Mouse (Mus musculus) limb, embryonic 14.5 days (tissue): ENCODE measurements around the gene Tbp. TPM values are rescaled to one million over a fixed set of nuclear protein-coding genes. Genes with fewer than 3 reads are reported as not detected.
"Not testable (repeated sequence)": the region's sequence is repeated elsewhere in the genome, so short reads cannot be mapped to it uniquely, and the experiment has no call there.

Experiments used
- ATAC-seq: fragments of 200-750 bp; cut with Nextera tagmentation; 2 replicates; pipeline ENCODE4 v1.8.0; 2017; ENCODE audit warnings: low read depth, moderate number of reproducible peaks, moderate TSS enrichment; ENCODE audit not compliant: low FRiP score
- DNase-seq: peaks from one replicate; pipeline ENCODE4 v3.0.0-alpha.2; 2015; ENCODE audit warnings: low spot score
- H3K27ac ChIP-seq: fragments of 300-500 bp; sonication (generic); replicated peaks from 2 replicates; pipeline ENCODE4 v1.5.1; 2014; ENCODE audit warnings: low read depth, mild to moderate bottlenecking, low read length, moderate library complexity, mixed read lengths
- H3K27me3 ChIP-seq: fragments of 300-500 bp; sonication (generic); 2 replicates; pipeline ENCODE4 v1.6.1; 2014; ENCODE audit warnings: low read length, mixed read lengths; ENCODE audit not compliant: control insufficient read depth, insufficient read depth
- H3K36me3 ChIP-seq: fragments of 300-500 bp; sonication (generic); 2 replicates; pipeline ENCODE4 v1.6.1; 2014; ENCODE audit warnings: mild to moderate bottlenecking, low read length, moderate library complexity, mixed read lengths; ENCODE audit not compliant: control insufficient read depth, insufficient read depth
- H3K4me1 ChIP-seq: fragments of 300-500 bp; sonication (generic); 2 replicates; pipeline ENCODE4 v1.6.1; 2014; ENCODE audit warnings: antibody characterized with exemption, low read length, mixed read lengths; ENCODE audit not compliant: control insufficient read depth, insufficient read depth
- H3K4me2 ChIP-seq: fragments of 300-500 bp; sonication (generic); replicated peaks from 2 replicates; pipeline ENCODE4 v1.6.1; 2014; ENCODE audit warnings: low read depth, mild to moderate bottlenecking, low read length, moderate library complexity; ENCODE audit not compliant: severe bottlenecking
- H3K4me3 ChIP-seq: fragments of 300-500 bp; sonication (generic); replicated peaks from 2 replicates; pipeline ENCODE4 v1.5.1; 2014; ENCODE audit warnings: low read length
- H3K9ac ChIP-seq: fragments of 300-500 bp; sonication (generic); 2 replicates; pipeline ENCODE4 v1.6.1; 2014; ENCODE audit warnings: mild to moderate bottlenecking, low read depth, low read length, moderate library complexity; ENCODE audit not compliant: severe bottlenecking
- H3K9me3 ChIP-seq: fragments of 300-500 bp; sonication (generic); 2 replicates; pipeline ENCODE4 v1.6.1; 2016; ENCODE audit warnings: low read length; ENCODE audit not compliant: control insufficient read depth
- POLR2A ChIP-seq: fragments of 200-500 bp; IDR thresholded peaks from 2 replicates; pipeline ENCODE4 v1.8.0; 2012; ENCODE audit warnings: inconsistent platforms, mild to moderate bottlenecking, moderate library complexity, borderline replicate concordance; ENCODE audit not compliant: insufficient read depth, insufficient read length; ENCODE audit errors: extremely low read depth
- WGBS: fragments of 180-500 bp; shearing (Covaris S2); extraction: QIAGEN DNeasy Blood & Tissue Kit; methylation state at CpG from one replicate; pipeline ENCODE4 v1.1.7; 2014; 5-methylcytosine and 5-hydroxymethylcytosine counted together
- polyA plus RNA-seq, 2 experiments: library from polyadenylated mRNA; depleted of rRNA in 1 of 2; stranded (reverse) in 1 of 2; unstranded in 1 of 2; fragments of >200 nt; fragmentation: Nextera tagmentation in 1 of 2; extraction: Ambion mirVana in 1 of 2; gene quantifications; 2 replicates each; pipeline versions ENCODE4 v1.2.1 to v1.2.3; 2012 to 2014

Tbp gene
- polyA plus RNA-seq, 2 experiments = 48.3 to 67.6 TPM

GRCm38 (mm10) chr17:15536457-15536904 is 36.8 kb downstream of the Tbp start:
- peak overlapping the region; percentile 79 for H3K4me2 ChIP-seq
- no peak for TF ChIP-seq POLR2A
- H3K27ac ChIP-seq = no peak overlapping the region
- H3K9ac ChIP-seq = peak overlapping the region; percentile 53
- DNase-seq (no peak), ATAC-seq (no peak)
- WGBS = 3% methylated on average over 30 of the region's 33 CpGs
- peaks cover 22% of the 10 kb centered on the region for H3K27me3 ChIP-seq
- peak overlapping the region; percentile 49 for H3K4me3 ChIP-seq
- no peaks in the 10 kb centered on the region for H3K9me3 ChIP-seq
- no peaks in the 10 kb centered on the region for H3K36me3 ChIP-seq
- no peaks in the 10 kb centered on the region for H3K4me1 ChIP-seq

- H3K27me3 ChIP-seq = peaks cover 18% of the 10 kb centered on the region
- WGBS = 65% methylated on average over 4 of the region's 4 CpGs
- no peaks in the 10 kb centered on the region for H3K4me1 ChIP-seq
- no peak overlapping the region for H3K27ac ChIP-seq
- no peak overlapping the region for H3K4me2 ChIP-seq
- no peak for TF ChIP-seq POLR2A
- peaks cover 4% of the 10 kb centered on the region; the same call in 1 of the 2 replicates for H3K9me3 ChIP-seq
- H3K4me3 ChIP-seq = no peak overlapping the region
- no peak for ATAC-seq
- H3K36me3 ChIP-seq = no peaks in the 10 kb centered on the region
- no peak overlapping the region for H3K9ac ChIP-seq
- no peak for DNase-seq
Measured at GRCm38 (mm10) chr17:15540309-15540708, 40.6 kb downstream of the Tbp start.

GRCm38 (mm10) chr17:15543868-15544267 is 44.2 kb downstream of the Tbp start:
- not testable (repeated sequence) for H3K27me3 ChIP-seq, H3K4me1 ChIP-seq, H3K9ac ChIP-seq, H3K4me3 ChIP-seq, H3K27ac ChIP-seq, DNase-seq, H3K36me3 ChIP-seq, ATAC-seq, H3K9me3 ChIP-seq, H3K4me2 ChIP-seq
- WGBS = 53% methylated on average over 3 of the region's 4 CpGs

- no peak overlapping the region for H3K27ac ChIP-seq
- ATAC-seq (no peak), DNase-seq (no peak)
- 64% methylated on average over 4 of the region's 4 CpGs for WGBS
- H3K27me3 ChIP-seq = no peaks in the 10 kb centered on the region
- no peak overlapping the region for H3K4me3 ChIP-seq
- no peak overlapping the region for H3K9ac ChIP-seq
- peaks cover 4% of the 10 kb centered on the region; the same call in 1 of the 2 replicates for H3K9me3 ChIP-seq
- no peaks in the 10 kb centered on the region for H3K36me3 ChIP-seq
- no peak overlapping the region for H3K4me2 ChIP-seq
- no peak for TF ChIP-seq POLR2A
- H3K4me1 ChIP-seq = no peaks in the 10 kb centered on the region
Measured at GRCm38 (mm10) chr17:15546440-15546839, 46.8 kb downstream of the Tbp start.

GRCm38 (mm10) chr17:15549713-15550112 is 50.0 kb downstream of the Tbp start:
- H3K27ac ChIP-seq = no peak overlapping the region
- no peaks in the 10 kb centered on the region for H3K4me1 ChIP-seq
- WGBS = 42% methylated on average over 1 of the region's 1 CpGs
- H3K4me2 ChIP-seq = no peak overlapping the region
- no peak for TF ChIP-seq POLR2A
- H3K4me3 ChIP-seq = no peak overlapping the region
- H3K9ac ChIP-seq = no peak overlapping the region
- DNase-seq (no peak), ATAC-seq (no peak)
- H3K27me3 ChIP-seq = no peaks in the 10 kb centered on the region
- H3K9me3 ChIP-seq = no peaks in the 10 kb centered on the region
- no peaks in the 10 kb centered on the region for H3K36me3 ChIP-seq

GRCm38 (mm10) chr17:15559946-15560345 is 60.3 kb downstream of the Tbp start:
- ATAC-seq = no peak

More at GRCm38 (mm10) chr17:15559946-15560345, 60.3 kb downstream of the Tbp start:
- H3K9ac ChIP-seq = no peak overlapping the region
- TF ChIP-seq POLR2A = no peak
- no peaks in the 10 kb centered on the region for H3K36me3 ChIP-seq
- no peak for DNase-seq
- H3K9me3 ChIP-seq = no peaks in the 10 kb centered on the region
- WGBS = 82% methylated on average over 2 of the region's 2 CpGs
- H3K4me1 ChIP-seq = no peaks in the 10 kb centered on the region
- no peak overlapping the region for H3K4me3 ChIP-seq
- H3K27ac ChIP-seq = no peak overlapping the region
- no peaks in the 10 kb centered on the region for H3K27me3 ChIP-seq
- H3K4me2 ChIP-seq = no peak overlapping the region
